Mouse (Mus musculus): Measurements from ENCODE around the gene Chd5. TPM values are rescaled to one million over a fixed set of nuclear protein-coding genes. Genes with fewer than 3 reads are reported as not detected.

Gene Chd5
- polyA plus RNA-seq, 1 experiment from 2014 or later, result not detected

DNA sequence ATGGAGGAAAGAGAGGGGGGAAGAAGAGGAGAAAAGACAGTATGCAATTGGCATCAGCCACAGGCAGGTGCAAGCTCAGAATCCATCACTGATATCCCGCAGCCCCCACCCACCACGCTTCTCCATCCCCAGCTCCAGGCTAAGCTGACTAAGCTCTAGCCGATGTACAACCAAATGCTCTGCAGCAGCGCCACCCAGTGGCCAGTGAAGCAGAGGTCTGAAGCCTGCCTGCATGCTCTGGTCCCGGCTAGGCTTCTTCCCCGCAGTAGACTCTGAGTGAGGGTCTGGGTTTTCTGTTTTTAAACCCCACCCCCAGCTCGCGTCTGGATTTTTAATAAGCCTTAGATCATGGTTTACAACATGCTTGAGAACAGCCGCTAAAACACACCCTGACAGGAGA lies 96.4 kb downstream of the Chd5 start:
- Histone ChIP-seq H3K4me2 (ENCODE audit: low read depth, low read length) (no peak overlapping the region), H3K36me3 (ENCODE audit: control insufficient read depth, insufficient read depth) (no peaks in the 10 kb centered on the region), H3K4me3 (ENCODE audit: low read depth, low read length) (no peak overlapping the region), H3K27me3 (ENCODE audit: control insufficient read depth, insufficient read depth, low read depth, low read length) (no peaks in the 10 kb centered on the region), H3K9me3 (replicated peaks; ENCODE audit: control insufficient read depth, low read length) (no peaks in the 10 kb centered on the region), H3K9ac (ENCODE audit: low read depth, low read length) (no peak overlapping the region), H3K27ac (ENCODE audit: low read length) (no peak overlapping the region), H3K4me1 (ENCODE audit: control insufficient read depth, low read depth, low read length) (no peaks in the 10 kb centered on the region)
- no peak for ATAC-seq (ENCODE audit: low read depth)
- WGBS (ENCODE audit: insufficient replicate concordance), result 18% methylated on average over 9 of the region's 9 CpGs

DNA sequence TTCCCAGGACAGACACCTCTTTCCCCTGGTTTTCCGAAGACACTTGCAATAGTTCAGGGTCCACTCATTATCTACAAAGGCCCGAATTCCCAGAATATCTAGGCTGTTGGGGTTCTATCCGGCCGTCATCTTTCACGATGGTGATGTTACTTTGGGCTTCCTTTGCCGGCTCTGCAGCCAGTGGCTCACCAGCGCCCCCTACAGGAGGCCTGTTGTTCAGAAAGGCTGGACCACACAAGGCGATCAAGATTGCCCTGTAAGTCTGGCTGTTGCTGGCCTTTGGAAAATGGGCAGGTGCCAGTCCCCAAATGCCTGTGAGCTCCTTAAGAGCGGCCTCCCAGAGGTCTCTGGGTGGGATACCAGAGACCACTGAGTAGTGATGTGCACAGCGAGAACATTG lies 96.8 kb downstream of the Chd5 start:
- no peak overlapping the region for H3K4me3 ChIP-seq (ENCODE audit: low read depth, low read length)
- no peaks in the 10 kb centered on the region for H3K36me3 ChIP-seq (ENCODE audit: control insufficient read depth, insufficient read depth)
- no peak overlapping the region for H3K4me2 ChIP-seq (ENCODE audit: low read depth, low read length)
- ATAC-seq (ENCODE audit: low read depth), result no peak
- no peak overlapping the region for H3K9ac ChIP-seq (ENCODE audit: low read depth, low read length)
- H3K4me1 ChIP-seq (ENCODE audit: control insufficient read depth, low read depth, low read length), result no peaks in the 10 kb centered on the region
- 21% methylated on average over 10 of the region's 10 CpGs for WGBS (ENCODE audit: insufficient replicate concordance)
- H3K27ac ChIP-seq (ENCODE audit: low read length), result no peak overlapping the region
- H3K9me3 ChIP-seq (replicated peaks; ENCODE audit: control insufficient read depth, low read length), result no peaks in the 10 kb centered on the region
- H3K27me3 ChIP-seq (ENCODE audit: control insufficient read depth, insufficient read depth, low read depth, low read length), result no peaks in the 10 kb centered on the region

Other genes with a start within 250 kb of the Chd5 start
- gene Tnfrsf25, start 222.7 kb upstream of the Chd5 start, polyA plus RNA-seq (2015; fragmentation: Nextera tagmentation; extraction: Ambion mirVana), result 0.12 and 0.25 TPM in 2 replicates
- gene Espn, start 186.3 kb upstream of the Chd5 start, polyA plus RNA-seq (2015; fragmentation: Nextera tagmentation; extraction: Ambion mirVana), result 1.1 and 2.3 TPM in 2 replicates
- not detected in 2 replicates for gene Hes2, start 179.8 kb upstream of the Chd5 start, polyA plus RNA-seq (2015; fragmentation: Nextera tagmentation; extraction: Ambion mirVana)
- gene Acot7, start 160.5 kb upstream of the Chd5 start, polyA plus RNA-seq (2015; fragmentation: Nextera tagmentation; extraction: Ambion mirVana), result 11.9 and 12.0 TPM in 2 replicates
- gene Gpr153, start 64.4 kb upstream of the Chd5 start, polyA plus RNA-seq (2015; fragmentation: Nextera tagmentation; extraction: Ambion mirVana), result 0.34 and 0.59 TPM in 2 replicates
- not detected in 2 replicates for gene Hes3, start 47.0 kb upstream of the Chd5 start, polyA plus RNA-seq (2015; fragmentation: Nextera tagmentation; extraction: Ambion mirVana)
- 5.9 and 6.5 TPM in 2 replicates for gene Icmt, start 41.4 kb upstream of the Chd5 start, polyA plus RNA-seq (2015; fragmentation: Nextera tagmentation; extraction: Ambion mirVana)
- not detected in 2 replicates for gene Rnf207, start 19.7 kb upstream of the Chd5 start, polyA plus RNA-seq (2015; fragmentation: Nextera tagmentation; extraction: Ambion mirVana)
- gene Rpl22, start 12.9 kb upstream of the Chd5 start, polyA plus RNA-seq (2015; fragmentation: Nextera tagmentation; extraction: Ambion mirVana), result 161 and 209 TPM in 2 replicates
- gene Nphp4, start 138.1 kb downstream of the Chd5 start, polyA plus RNA-seq (2015; fragmentation: Nextera tagmentation; extraction: Ambion mirVana), result 0.15 and 0.18 TPM in 2 replicates
- gene Kcnab2, start 139.2 kb downstream of the Chd5 start, polyA plus RNA-seq (2015; fragmentation: Nextera tagmentation; extraction: Ambion mirVana), result 7.8 and 8.5 TPM in 2 replicates